Mouse (Mus musculus) cerebellum, adult 18-20 months (tissue): ENCODE data around the gene Anapc11.

ENCODE experiments used
- DNase-seq, 2 experiments: peaks; one replicate each; pipeline ENCODE4 v3.0.0; 2021

The Anapc11 gene

DNA sequence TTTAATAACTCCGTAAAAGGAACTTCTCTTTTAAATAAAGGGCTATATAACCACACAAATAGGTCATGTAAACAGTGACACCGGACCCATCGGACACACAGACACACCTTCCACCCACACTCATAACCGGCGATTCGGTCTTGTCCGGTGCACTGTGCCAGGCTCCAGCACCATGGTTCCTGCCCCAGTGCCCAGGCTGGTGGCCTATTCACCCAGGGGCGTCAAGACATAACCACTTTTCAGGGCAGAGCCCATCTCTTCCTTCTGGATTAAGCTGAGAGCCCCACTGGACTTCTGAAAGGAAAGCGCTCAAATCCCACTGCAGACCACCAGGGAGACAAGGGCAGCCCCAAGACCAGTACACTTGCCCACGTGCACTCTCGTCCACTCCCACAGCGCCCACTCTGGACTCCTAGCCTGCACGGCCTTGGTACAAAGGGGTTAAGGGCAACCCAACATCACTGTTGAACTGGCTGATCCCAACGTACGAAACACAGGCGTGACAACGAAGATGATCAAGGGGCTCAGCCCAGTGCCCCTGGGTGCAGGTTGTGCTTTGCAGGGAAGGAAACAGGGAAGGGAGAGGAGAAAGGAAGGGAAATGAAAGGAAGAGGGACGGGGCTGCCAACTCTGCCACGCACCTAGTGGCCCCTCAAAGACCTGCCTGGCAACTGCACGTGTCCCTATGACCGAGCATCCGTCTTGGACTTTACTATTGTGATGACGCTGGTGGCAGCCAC is 30.6 kb downstream of the Anapc11 start:
- no peak for DNase-seq

DNA sequence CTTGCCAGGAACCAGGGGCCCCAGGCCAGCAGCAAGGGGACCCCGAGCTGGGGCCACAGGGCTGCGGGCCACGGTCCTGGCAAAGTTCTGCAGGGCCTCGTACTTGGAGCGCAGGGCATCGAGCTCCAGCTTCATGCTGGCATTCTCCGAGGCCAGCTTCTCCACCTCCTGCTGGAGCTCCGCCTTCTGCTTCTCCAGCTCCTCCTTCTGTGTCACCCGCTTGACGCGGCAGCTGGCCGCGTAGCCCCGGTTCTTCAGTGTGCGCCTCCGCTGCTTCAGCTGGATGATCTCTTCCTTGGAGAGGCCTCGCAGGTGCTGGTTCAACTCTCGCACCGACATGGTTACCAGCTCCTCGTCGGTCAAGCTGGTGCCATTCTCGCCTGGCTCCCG is 31.1 kb downstream of the Anapc11 start:
- peak in 1 of 2 experiments; percentile 25 for DNase-seq

DNA sequence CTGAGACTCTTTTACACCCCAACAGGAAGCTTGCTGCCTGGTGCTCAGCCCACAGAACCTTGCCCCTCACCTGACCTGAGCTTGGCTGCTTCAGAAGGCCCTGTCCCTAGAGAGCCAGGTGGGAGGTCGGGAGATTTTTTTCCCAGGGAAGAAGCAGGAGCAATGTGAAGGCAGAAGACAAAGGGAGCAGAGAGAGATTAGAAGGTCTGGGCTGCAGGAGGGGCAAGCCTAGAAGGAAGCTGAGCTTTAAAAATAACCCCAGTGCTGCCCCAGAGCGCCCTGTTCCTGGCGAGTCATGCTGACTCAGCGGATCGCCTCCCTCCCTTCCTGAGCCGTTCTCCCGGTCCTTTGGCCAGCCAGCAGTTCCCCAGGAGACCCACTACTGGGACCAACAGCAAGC is 31.7 kb downstream of the Anapc11 start:
- peak in 1 of 2 experiments; percentile 32 for DNase-seq

DNA sequence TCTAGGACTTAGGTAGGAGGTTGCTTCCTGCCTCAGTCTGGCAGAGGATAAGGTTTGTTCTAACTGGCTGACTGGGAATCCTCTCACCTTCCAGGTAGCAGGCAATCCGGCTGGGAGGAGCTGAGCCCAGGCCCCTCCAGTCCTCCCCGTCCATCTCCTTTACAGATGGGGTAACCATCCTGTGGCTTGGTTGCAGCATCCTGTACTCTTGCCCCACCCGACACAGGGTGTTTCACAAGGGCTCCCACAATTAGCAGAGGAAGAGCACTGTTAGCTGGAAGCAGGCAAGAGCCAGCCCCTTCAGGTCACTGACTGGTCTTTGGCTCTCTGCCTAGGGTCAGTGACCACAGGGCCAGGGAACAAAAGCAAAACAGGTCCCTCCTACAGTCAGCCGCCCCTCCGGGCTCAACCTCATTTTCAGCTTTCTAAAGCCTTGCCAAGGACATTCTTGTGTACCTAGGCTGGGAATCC is 32.2 kb downstream of the Anapc11 start:
- DNase-seq = no peak

DNA sequence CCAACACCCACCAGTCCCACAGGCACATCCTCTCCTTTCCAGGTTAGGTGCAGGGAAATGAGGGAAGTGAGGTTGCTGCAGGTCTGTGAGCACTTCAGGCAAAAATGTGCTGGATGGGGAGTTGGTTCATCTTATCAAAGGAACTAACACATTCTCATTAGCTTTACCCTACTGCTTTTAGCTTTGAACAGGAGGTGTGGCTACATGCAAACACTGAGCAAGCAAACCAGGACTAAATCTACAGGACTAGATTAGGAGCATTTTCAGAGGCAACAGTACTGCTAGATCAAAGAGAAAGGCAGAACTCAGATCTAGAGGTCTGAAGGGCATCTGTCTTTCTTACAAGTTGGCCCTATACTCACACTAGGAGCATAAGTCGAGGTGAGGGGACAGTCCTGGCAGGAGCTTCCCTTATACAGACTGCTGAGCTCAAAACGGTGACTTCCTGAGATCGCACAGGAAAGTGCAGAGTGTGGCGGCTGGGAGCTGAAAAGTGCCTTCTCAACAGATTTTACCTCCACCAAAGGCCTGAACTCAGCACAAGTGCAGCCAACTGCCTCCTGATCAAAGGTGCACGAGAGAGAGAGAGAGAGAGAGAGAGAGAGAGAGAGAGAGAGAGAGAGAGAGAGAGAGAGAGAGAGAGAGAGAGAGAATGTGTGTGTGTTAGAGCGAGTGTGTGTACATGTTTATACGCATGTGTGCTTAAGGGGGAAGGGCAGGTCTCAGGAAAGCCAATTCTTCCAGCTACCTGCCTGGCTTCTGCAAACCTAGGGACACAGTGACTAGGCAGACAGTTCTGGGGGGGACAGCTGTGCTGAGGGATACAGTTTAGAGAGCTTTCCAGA is 32.9 kb downstream of the Anapc11 start:
- no peak for DNase-seq

DNA sequence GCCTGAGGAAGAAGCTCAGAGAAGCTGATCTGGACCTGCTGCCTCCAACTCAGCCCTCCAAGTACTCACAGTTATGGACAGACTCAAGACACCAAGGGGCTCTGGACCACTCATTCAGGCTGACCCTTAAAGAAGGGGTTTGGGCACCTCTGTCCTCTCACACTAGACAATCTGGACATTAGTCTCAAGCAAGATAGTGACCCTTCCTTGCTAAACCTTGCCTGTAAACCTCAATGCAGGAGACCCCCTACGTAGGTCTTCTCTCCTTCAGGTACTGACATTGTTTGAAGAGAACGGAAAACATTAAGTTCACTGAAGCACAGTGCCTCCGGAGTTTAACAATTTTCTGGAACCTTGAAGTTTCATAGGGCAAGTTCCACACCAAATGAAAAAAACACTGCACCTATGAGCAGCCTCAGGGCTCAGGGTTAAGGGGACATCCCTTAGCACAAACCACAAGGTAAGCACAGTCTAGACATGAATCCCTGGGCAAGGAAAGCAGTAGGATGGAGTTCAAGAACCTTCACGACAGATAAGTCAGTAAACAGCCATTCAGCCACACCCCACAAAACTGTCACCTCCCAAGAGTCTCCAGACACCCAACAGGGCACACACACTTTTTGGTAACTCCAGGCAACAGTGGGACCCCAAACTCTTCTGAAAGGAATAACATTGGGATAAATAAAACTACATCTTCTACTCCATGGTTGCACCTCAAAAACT is 33.7 kb downstream of the Anapc11 start:
- DNase-seq = no peak

DNA sequence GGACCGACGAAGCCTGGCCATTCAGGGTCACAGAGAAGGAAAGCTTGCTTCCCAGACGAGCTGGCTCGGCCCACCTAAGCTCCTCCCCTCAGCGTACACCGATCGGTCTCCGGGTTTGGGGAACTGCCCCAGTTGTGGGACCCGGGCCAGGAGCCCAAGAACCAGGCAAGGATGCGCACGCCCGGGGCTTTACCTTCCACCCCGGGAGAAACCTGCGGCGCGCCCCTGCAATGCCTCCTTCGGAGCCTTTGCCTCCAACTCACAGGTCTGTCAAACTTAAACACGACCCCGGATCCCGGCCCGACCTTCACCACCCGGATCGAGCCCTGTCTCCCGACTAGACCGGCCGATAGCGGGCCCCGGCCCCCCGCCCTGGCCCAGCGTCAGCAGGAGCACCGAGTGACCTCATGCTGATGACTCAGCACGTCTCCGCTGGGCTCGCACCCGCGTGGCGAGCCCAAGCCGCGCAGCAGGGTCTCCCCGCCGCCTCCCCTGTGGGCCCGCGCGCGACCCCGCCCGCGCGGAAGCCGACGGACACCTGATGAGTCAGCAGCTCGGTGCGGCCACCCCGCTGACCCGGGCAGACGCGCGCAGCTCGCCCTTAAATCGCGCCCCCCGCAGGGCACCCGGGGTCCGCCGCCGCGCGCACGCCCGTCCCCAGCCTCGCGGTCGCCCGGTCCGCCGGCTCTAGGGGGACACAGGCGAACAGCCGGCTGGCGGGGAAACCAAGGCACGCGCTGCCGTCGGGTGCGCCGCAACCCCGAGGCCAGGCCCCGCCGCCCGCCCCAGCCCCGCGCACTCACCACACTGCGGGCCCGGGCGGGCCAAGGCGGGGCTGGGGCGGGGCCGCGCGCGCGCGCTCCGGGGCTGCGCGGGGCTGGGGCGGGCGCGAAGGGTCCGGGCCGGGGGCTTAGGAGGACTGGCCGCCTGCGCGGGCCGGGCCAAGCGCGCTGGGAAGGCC is 34.6 kb downstream of the Anapc11 start:
- DNase-seq = peak; percentile 68 to 73

DNA sequence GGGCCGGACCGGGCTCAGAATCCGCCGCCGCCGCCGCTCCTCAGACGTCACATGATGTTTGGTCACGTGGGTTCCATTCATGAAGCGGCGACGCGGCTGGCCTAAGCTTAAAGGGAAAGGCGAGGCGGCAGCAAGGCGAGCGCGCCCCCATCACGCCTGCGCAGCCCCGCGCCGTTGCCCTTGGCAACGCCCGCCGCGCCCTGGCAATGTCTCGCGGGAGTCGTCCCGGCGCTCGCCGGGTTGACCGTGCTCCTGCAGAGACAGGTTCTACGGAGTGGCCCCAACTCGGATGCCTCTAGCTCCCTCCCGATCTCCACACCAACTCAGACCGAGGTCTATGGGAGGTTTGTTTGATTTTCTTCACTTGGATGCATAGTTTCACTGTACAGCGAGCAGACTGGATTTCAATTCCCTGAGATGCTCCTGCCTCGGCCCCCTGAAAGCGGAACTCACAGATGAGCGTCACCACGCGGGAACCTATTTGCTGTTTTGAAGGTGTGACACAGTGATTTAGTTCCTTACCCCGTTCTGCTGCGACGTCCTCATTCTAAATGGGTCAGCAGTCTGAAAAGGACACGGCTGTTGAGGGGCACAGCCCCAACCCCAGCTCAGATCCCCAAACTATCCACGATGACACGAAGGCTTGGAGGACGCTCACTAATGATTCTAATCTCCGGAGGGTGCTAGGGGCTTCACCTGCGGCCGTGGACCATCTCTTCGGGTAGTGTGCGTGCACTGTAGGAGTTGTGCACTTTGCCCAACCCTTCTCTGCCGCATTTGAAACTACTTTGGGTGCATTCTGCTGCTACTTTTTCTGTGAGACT is 35.5 kb downstream of the Anapc11 start, which contains the start of gene Mafg:
TSS of gene Mafg (minus strand) at position 81 of the 824 bp plus-strand sequence.
- peak; percentile 94 to 95 for DNase-seq

DNA sequence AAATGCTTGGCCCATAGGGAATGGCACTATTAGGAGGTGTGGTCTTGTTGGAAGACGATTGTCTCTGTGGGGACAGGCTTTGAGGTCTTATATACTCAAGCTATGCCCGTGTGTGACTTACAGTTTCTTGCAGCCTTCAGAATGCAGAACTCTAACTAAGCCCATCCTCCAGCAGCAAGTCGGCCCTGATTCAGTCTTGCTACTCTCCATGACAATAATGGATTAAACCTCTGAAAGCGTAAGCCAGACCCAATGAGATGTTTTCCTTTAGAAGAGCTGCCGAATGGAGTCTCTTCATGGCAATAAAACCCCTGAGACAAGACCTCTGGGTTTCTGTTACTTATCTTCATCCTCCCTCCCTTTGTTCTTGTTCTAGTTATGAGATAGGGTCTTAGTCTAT is 36.6 kb downstream of the Anapc11 start:
- no peak for DNase-seq

DNA sequence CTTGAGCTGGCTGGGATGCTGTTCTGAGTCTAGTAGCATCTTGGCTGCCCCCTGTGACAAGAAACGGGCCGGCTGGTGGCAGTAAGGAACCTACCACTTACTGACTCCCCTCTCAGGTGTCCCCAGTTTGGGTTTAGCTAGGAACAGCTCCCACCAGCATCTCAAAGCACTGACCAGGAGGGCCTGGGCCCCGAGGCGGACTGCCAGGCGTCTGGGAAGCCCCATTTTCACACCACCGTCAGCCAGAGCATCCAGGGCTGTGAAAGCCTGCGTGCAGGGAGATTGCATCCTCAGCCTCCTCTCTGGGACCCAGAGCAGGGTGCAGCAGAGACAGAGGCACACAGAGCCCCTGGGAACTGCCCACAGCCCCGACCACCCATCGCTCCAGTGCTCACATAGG is 43.0 kb downstream of the Anapc11 start:
- DNase-seq = no peak

DNA sequence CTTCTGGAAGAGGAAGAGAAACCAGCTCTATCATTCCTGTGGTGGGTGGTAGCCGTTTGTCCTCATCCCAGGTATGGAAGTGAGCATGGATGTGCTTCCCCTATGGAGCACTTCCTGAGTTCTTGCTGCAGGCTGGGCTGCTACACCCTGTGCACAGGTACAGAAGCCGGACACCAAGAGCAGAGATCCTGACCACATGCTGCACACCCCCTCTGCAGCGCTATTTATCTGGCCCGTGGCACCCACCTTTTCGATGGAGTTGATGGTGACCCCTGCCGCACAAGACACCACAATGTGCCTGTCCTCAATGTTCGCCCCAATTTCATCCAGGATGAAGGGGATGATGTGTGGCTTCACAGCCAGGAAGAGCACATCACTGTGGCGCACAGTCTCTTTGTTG is 43.6 kb downstream of the Anapc11 start:
- DNase-seq = no peak

DNA sequence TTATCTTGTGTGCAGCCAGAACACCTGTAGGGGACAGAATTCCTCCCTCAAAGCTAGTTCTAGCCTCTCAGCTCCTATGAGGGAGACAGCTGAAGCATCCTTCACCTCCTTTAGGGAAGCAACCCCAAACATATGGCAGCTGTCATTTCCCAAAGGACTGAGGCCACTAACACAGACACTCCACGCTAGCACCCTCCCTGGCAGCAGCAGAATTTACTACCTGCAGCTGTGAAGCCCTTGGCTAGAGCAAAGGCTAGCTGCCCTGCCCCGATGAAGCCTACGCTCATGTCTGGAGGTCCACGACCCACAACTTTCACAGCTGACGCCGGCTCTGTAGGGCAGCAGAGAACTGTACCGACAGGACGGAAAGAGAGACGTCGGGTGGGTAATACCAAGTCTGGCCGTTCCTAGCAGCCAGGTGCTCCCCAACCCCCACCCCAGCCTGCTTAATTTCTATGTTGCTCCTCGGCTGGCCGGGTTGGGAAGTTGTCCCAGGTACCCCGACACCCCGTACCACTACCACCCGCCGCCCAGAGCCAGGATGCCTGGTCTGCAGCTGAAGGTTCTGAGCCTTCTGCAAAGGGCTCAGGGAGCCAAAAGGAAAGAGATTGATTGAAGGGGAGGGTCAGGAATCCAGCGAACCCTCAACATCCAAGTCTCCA is 44.8 kb downstream of the Anapc11 start:
- DNase-seq = peak in 1 of 2 experiments; percentile 31

DNA sequence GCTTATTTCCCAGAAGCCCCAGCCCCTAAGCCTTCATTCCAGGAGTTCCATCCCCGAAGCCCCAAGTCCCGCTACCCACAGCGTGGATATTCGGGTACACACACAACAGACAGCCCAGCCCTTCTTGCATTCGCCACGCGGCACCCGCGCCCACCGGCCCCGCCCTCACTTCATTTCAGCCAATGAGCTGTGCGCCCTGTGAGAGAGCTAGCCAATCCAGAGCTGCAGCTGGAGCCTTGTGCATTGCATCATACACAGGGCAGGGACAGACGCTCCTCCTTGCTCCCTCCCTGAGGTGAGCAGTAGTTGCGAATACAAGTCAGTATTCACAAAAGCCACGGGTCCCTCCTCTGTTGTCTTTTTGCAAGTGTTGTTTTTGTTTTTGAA is 45.4 kb downstream of the Anapc11 start, which contains the start of gene Pycr1:
TSS of gene Pycr1 (minus strand) at position 169 of the 387 bp plus-strand sequence.
- DNase-seq = peak; percentile 92 to 97

DNA sequence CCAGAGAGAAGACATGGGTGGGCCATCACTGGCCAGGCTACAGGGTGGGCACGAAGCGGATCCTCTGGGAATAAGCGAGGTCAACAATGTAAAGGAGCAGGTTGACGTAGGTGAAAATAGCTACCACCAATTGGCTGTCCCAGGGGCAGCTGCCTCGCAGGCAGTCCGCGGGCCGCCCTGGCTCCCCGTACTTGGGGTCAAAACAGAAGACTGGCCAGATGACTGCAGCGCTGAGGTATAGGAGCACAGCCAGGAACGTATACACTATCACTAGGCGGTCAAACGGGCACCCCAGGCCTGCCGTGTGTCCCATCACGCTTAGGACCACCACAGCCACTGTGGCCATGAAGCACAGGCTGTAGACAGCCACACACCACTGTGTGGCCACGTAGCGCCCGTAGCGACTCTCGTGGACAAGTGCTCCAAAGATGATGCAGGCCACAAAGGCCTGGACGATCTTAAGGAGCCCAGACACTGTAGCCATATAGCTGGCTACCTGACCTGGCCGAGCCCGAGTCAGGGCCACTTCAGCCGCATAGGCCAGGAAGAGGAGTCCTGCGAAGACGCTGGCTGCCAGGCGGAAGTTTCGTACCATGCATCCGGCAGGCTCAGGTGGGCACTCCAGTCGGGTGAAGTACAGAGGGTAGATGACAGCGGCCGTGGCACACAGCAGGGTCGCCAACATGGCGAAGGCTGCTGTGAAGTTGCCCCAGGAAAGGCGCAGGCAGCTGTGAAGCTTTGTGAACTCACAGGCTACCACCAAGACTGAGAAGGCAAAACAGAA is 49.0 kb downstream of the Anapc11 start:
- DNase-seq = peak in 1 of 2 experiments; percentile 26

DNA sequence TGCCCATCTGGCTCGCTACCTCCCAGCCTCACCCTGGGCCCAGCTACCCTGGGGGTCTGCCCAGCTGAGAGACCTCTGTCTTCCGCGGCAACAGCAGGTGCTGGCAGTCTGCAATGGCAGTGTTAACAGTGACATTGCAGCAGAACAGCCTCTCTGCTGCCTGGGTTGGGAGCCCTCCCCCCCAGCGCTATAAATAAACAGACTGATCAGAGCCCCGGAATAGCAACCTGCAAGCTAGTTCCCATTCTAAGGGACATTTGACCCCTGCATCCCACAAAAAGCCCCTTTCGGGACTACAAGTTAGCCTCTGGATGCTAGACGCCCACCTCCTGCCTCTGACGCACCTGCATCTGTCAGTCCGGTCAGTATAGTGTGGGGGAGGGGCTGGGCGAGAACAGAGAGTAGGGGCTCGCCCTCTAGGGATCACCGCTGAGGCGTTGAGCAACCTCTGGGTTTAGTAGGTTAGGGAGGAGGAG is 49.8 kb downstream of the Anapc11 start, which contains the start of gene Myadml2:
TSS of gene Myadml2 (minus strand) at position 158 of the 476 bp plus-strand sequence.
- DNase-seq = peak; percentile 51 to 65

DNA sequence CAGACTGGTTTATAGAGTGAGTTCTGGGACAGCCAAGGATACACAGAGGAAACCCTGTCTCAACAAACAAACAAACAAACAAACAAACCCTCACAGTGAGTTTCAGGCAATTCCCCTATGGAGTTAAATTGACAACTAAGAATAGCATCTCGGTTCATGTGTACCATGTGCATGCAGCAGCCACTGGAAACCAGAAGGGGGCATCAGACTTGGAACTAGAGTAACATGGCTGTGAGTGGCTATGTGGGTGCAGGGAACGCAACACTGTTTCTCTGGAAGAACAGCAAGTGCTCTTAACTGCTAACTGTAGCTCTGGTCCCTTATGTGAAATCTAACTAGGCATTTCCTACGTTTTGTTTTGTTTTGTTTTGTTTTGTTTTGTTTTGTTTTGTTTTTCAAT is 53.7 kb downstream of the Anapc11 start:
- no peak for DNase-seq

DNA sequence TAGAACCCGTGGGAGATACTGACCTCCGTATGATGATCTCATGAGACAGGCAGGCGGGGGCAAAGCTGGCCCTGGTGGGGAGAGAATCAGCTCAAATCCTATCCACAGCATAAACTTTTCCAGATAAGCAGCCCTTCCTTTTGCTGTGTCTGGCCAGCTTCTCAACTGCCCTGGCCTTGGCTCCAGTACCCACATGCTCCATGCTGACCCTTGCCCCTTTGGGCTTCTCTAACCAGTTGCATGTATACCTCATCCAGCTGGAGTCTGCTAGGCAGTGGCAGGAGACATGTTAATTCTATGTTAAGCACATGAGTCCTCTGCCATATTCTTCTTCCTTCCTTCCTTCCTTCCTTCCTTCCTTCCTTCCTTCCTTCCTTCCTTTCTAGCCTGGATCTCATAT is 56.5 kb downstream of the Anapc11 start:
- DNase-seq = no peak

DNA sequence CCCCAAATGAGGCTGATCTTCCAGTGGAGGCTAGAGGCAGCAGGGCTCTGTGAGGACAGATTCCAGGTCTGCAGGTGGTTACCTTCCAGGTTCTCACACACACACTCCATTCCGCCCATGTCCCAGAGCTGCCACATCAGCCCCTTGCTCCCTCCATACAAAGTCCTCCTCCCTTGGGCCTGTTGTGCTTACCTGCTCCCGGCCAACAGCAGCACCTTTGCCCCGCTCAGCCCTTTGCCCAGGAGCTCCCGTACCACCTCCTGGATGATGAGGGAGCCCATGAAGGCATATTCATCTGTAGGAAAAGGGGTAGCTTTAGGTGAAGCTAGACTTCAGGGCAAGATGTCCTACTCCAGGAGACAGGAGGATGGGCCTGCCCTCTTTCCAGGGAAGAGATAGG is 59.1 kb downstream of the Anapc11 start:
- DNase-seq = no peak
